Mouse (Mus musculus) cerebellum, postnatal 25 days (tissue): Measurements from ENCODE around the gene Ccr8.
"Not testable (repeated sequence)": the region's sequence is repeated elsewhere in the genome, so short reads cannot be mapped to it uniquely, and the experiment has no call there.

Source experiments
- DNase-seq, 2 experiments: peaks; one replicate each; pipeline ENCODE4 v3.0.0; 2021; ENCODE audit warnings: mixed read lengths in 2 of 2

The Ccr8 gene

DNA sequence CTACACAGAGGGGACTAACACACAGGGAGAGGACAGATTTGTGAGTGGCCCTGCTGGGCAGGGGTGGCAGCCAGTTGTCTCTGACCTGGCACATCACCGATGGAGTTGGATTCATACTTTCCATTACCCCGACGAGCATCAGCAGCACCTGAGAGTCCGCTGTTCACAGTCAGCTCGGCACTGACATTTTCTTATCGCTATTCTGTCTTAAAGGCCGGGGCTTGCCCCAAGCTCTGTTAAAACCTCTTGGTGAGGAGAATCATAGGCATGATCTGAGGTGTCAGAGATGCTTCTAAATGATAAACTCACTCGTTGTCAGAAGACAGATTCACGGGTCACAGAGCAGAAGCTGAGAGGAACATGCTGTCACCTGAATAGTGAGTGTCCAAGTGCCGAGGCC, 828 bp upstream of the Ccr8 start:
- DNase-seq = no peak

DNA sequence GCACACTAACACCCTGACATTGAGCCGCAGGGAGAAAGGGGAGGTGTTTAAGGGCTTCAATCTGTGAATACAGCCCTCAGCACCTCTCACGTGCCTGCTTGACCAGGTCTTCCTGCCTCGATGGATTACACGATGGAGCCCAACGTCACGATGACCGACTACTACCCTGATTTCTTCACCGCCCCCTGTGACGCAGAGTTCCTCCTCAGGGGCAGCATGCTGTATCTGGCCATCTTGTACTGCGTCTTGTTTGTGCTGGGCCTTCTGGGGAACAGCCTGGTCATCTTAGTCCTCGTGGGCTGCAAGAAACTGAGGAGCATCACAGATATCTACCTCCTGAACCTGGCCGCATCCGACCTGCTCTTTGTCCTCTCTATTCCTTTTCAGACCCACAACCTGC, 1.8 kb downstream of the Ccr8 start:
- DNase-seq = no peak

DNA sequence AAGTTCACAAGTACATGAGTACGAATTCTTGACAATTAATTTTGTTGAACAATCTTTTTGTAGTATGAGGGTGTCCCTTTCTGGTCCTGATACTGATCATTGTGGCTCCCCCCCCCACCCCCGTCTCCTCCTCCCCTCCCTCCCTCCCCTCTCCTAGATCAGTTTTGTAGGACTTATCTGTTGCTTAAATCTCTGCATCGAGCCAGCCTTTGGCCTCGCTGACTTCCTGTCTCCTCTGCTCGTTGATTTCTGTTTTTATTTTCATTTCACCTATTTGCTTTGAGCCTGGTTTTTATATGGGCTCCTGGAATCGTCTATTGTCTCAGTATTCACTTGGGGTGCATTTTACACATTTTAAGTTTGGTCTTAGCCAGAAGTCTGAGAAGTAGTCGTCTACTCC, 4.0 kb downstream of the Ccr8 start:
- DNase-seq = no peak

DNA sequence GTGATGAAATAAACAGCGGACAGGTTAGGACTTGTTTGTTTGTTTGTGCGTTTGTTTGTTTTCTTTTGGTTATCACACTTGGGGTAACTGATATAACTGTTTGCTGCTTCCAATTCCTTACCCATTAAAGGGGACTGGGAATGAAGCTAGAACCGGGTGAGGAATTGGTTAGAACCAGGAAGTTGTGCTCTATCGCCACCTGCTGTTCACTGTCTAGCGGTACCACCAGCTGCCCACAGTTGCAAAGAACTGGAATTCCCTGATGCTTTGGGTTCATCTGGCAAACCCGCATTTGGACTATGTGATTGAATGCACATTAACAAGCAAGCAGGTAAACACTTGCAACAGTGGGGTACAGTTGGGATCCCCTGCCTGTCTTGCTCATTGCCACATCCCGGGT, 6.8 kb downstream of the Ccr8 start:
- peak; percentile 71 to 82 for DNase-seq

DNA sequence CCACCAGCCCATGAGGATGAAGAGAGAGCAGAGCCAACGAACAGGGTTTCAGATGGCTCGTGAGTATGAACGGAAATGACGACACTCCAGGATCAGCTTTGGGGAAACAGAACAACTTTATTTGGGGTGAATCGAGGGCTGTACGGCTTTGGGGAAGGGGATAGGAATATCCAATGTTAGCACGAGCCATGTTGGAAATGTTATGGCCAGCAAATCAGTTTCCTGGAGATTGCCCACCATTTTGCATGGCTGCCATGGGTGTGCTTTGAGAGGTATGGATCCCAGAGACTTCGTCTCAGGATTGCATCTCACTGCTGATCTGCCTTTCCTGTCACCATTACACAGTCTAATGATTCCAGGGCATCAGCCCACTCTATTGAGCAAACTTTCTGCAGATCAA, 7.4 kb downstream of the Ccr8 start:
- DNase-seq = no peak

DNA sequence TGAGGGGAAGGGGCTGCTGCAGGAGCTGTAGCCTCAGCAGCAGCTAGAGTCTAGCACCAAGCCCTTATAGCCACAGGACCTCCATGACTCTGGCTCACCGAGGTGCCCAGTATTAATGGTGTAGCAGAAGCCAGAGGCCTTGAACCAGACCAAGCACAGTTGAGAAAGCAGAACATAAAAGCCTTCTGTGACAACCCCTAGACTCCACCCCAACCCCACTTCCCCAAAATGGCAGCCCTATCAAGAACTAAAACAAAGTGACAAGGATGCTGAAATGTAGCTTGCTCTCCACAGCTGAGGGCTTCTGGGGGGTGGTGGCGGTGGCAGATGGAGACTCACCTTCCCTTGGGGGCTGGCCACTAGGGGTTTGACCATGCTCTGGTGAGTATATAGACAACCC, 9.3 kb downstream of the Ccr8 start:
- no peak for DNase-seq

DNA sequence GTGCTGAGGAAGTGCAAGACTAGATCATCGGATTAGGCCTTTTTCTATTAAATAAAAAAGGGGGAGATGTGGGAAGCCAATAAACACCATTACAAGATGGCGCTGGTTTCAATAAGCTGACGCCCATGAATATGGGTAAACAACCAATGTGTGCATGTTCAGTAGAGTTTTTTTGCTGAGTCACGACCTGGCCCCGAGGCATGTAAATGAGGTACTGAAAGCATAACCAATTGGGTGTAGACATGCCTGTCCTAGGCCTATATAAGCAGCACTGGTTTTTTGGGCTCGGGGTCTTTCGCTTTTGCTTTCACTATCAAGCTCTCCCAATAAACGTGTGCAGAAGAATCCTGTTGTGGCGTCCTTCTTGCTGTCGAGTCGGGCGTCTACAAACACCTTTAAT, 17.0 kb downstream of the Ccr8 start:
- DNase-seq = not testable (repeated sequence)

DNA sequence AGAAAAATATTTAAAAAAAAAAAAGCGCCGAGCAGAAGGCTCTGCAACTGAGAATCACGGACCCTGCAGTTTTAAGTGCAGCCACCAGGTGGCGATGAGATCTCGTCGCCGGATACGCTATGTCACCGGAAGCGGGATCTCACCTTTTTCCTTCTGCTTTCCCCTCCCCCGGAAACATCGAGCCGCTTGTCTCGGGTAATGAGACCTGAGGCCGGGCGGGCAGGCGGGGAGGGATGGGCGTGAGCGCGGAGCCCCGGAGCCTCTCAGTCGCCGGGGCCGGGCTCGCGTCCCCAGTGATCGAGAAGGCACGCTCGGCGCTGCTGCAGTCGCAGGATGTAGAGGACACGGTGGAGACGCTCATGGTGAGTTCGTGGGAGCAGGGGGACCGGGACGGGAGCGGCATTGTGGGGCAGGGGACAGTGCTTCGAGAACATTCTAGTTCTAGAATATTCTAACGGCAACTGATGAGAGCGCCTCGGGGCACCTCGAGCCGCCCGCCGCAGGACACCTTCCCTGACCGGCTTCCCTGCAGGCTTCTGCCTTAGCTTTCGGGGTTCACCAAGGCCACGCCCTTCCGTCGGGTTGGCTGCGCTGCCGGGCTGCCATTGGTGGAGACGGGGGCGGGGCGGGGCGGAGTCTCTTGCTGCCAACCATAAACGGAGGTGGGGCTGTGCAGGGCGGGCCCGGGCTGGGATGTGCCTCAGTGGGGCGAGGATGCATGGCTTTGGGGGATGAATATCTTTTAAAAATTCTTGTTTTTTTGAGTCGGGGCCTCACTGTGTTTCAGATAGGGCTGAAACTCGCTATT, 18.5 kb downstream of the Ccr8 start, which contains the start of gene Slc25a38:
Gene Slc25a38, plus strand, starts transcription at position 164 of the 808 bp plus-strand sequence.
- DNase-seq = peak; percentile 96 to 99

DNA sequence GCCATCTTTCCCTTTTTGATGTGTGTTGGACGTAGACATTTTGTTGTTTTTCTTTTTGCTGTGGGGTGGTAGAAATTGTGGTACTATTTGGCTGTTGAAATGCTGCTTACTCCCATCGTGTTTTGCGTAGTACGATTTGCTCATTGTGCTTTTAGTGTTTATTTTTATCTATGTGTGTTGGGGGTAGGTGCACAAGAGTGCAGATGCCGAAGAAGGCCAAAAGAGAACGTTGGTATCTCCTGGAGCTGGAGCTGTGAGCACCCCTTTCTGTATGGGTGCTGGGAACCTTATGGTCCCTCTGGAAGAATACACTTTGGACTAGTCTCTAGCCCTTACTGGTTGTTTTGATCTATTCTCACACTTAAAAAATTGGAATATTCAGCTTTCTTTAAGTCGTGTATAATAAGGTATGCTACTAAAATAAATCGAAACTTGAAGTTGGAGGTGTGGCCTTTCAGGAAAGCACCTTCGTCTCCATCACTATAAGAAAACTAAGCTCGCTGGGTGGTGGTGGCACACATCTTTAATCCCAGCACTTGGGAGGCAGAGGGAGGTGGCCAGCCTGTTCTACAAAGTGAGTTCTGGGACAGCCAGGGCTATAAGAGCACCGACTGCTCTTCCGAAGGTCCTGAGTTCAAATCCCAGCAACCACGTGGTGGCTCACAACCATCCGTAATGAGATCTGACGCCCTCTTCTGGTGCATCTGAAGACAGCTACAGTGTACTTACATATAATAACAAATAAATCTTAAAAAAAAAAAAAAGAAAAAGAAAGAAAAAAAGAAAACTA, 19.4 kb downstream of the Ccr8 start:
- no peak for DNase-seq

DNA sequence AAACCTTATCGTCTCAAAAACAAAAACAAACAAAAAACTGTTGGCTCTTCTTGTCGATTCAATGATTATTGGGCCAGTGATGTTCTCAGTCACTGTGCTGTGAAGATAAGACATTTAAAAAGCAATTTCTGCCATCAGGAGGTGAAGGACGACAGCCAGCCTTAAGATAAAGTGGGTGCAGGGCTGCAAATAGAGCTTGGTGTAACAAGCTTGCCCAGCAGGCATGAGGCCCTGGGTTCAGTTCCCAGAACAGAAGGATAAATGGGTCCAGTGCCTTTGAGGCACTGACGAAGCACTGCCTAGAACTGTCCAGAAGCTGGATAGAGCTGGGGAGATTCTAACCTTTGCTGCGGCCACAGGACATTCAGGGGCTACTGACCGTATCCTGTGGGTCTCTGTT, 20.6 kb downstream of the Ccr8 start:
- DNase-seq = no peak

DNA sequence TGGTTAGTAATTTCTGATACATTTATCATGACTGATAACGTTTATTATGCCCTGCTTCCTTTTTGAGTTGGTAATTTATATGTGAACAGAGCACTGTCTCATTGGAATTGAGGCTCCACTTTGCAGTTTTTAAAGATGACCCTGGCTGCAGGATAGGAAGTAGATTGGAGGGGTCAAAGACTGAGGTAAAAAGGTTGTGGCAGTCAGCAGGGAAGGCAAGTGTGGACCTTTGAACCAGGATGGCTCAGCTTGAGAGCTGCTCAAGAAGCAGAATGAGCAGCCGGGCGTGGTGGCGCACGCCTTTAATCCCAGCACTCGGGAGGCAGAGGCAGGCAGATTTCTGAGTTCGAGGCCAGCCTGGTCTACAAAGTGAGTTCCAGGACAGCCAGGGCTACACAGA, 21.5 kb downstream of the Ccr8 start:
- no peak for DNase-seq

DNA sequence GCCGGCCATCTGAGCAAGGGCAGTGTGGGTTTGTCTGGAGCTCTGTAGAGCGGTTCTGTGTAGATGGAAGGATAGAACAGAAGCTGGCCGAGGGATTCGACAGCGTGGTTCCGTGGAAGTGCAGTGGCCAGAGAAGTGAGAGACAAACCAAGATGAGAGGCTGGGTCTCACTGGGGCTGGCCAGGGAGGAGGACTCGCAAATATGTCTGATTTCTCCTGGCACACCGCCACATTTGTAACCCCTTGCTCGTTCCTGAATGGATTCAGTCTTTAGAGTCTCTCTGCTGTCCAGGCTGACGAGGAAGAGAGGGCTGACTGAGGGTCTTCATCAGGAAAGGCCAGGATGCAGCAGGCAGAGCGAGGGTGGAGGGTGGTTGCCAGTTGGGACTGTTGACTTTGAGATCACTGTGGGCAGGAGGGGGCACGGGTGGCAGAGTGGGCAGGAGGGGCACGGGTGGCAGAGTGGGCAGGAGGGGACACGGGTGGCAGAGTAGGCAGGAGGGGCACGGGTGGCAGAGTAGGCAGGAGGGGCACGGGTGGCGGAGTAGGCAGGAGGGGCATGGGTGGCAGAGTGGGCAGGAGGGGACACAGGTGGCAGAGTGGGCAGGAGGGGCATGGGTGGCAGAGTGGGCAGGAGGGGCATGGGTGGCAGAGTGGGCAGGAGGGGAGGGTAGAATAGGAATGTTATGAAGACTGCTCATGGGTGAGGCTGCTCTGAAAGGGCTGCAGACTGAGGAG, 22.3 kb downstream of the Ccr8 start:
- DNase-seq = no peak

DNA sequence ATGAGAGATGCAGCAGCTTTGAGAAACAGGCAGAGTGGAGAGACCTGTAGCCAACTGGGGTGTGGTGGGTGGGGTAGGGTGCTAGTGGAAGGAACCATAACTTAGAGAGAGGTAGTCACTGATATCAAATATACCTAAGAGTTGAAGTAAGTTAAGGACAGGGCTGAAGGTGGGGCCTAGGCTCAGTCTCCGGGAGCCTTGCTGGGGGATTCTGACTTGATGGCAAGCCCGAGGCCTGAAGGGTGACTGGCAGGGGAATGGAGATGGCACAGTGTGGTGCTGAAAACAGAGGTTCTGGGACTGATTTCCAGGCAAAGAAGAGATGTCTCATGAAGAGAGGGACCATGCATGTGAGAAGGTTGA, 22.9 kb downstream of the Ccr8 start:
- DNase-seq = no peak

DNA sequence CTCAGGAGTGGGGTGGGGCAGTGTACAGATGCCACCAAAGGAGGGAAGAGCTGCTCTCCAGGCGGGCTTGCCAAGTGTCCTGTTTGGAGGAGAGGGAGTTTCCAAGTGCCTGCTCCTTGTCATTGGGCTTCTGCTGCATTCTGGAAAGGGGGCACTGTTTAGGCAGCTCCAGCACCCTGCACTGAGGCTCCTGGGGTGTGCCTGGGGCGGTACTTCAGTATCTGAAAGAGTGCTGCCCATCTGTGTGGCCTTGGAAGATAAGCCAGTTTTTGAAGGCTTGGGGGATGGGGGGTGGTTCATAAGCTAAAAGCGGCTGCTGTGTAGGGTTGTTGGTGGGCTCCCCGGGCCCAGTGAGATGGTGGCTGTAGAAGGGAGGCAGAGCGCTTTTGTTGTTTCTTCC, 23.7 kb downstream of the Ccr8 start:
- DNase-seq = no peak

DNA sequence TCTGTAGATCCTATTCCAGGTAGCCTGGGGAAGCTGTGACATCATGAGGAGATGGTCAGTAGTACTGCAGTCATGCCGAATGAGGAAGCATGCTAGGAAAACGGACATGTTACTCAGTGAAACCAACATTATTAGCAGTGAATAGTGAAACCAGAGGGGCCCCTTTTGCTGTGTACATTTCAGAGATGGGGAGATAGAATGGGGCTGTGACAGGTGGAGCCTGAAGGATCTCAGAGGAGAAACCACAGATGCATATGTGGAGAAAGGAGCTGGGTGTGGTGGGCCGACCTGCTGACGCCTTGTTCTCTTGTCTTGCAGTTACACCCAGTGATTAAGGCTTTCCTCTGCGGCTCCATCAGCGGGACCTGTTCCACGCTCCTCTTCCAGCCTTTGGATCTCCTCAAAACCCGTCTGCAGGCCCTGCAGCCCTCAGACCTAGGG, 24.3 kb downstream of the Ccr8 start:
- no peak for DNase-seq

DNA sequence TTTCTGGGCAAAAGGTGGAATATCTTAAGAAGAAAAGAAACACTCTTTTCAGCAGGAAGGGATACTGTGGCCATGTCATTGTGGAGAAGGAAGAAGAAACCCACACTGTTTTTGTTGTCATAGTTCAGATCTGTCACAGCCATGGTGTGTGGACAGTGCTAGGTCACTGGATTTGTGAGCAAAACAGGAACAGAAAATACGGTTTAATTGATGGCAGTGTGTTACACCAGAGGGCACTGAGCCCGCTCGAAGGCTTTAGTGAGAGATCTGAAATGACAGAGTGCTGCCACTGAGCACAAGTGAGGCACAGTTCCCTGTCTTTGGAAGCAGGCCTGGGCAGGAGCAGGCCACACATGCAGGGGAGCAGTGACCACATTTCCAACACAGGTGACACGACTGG, 26.3 kb downstream of the Ccr8 start:
- no peak for DNase-seq

DNA sequence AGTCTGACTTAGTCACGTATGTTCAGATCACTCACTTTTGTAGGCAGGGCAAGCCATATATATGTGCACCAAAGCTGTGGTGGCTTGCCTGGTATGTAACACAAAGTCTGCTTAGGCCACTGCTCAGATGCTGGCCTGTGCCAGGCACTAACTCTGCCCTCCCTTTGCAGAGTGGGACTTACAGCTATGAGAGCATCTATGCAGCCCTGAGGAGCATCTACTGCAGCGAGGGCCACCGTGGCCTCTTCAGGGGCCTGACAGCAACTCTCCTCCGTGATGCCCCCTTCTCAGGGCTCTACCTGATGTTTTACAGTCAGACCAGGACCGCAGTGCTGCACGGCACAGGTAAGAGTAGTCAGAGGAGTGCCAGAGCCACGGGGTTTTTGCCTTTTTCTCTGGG, 28.6 kb downstream of the Ccr8 start:
- DNase-seq = no peak

DNA sequence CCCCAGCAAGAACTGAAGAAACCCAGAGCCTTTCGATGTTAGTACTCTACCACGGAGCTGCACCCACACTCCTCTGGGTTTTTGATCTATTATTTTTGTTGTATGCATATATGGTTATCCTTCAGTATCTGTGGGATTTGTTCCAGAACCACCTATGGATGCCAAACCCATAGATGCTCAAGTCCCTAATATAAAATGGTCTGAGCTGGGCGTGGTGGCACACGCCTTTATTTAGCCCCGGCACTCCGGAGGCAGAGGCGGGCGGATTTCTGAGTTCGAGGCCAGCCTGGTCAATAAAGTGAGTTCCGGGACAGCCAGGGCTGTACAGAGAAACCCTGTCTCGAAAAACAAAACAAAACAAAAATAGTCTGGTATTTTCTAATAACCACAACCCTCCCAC, 35.0 kb downstream of the Ccr8 start:
- DNase-seq = no peak

DNA sequence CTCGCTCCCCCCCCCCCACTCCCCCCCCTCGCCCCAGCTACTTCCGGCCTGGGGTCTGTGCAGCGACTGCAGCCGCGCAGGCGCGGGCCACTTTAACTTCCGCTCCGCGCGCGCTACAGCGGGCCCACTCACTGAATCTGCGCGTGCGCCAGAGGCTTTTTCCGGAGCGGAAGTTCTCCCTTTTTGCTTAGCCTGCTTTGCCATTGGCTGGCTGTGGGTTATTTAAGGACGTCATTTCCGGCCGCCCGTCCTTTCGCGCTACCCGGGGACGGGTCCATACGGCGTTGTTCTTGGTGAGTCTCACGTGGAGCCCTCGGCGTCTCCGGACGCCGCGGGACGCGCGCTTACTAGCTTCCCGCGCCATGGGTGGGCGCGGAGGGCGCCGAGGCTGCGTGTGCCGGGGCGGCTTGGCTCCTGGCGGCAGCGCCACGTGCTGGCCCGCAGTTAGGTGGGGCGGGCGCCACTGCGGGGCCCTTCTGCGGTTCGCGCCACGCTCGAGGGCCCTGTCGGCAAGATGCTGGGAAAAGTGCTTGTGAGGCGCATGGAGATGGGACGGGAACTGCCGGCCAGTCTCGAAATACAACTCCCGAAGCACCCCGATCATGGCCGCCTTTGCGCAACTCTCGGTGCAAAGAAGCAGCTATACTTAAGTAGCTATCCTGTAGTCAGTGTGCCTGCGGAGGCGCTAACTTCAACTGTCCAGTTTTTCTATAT, 35.8 kb downstream of the Ccr8 start, which contains the start of gene Rpsa:
Gene Rpsa, plus strand, starts transcription at position 152 of the 714 bp plus-strand sequence.
- peak; percentile 97 to 98 for DNase-seq

DNA sequence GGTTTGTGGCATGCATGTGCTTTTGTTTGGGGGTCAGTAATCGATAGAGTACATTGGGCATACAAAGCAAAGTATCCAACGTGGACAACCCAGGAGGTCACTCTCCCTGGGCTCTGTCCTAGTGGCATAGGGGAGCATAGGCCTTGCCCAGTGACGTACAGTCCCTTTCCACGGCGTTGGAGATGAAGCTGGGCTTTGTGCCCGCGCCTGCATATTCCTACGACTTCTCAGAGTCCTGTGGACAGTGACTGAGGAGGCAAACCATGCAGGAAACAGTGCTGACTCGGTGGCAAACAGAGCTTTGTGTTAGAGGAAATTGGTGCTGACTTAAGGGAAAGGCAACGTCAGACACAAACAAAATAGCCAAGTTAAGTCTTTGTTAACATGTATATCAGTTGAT, 37.4 kb downstream of the Ccr8 start:
- no peak for DNase-seq

DNA sequence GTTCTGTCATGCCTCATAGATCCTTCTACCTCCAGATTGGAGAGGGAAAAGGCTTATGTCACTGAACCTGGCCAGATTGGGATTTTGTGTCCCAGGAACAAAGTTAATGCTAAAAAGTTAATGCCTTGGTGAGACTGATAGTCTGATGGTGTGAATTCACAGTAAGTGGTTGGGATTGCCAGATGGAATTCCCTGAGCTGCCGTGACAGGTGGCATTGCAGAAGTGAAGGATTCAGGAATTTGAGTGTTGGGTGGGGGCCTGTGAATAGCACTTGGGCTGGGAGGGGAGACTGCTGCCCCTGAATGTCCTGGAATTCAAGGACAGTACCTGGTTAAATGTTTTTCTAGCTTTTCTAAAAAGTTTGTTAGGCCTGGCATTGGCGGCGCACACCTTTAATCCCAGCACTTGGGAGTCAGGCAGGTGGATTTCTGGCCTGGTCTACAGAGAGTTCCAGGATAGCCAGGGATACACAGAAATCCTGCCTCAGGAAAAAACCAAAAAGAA, 39.9 kb downstream of the Ccr8 start:
- DNase-seq = no peak

DNA sequence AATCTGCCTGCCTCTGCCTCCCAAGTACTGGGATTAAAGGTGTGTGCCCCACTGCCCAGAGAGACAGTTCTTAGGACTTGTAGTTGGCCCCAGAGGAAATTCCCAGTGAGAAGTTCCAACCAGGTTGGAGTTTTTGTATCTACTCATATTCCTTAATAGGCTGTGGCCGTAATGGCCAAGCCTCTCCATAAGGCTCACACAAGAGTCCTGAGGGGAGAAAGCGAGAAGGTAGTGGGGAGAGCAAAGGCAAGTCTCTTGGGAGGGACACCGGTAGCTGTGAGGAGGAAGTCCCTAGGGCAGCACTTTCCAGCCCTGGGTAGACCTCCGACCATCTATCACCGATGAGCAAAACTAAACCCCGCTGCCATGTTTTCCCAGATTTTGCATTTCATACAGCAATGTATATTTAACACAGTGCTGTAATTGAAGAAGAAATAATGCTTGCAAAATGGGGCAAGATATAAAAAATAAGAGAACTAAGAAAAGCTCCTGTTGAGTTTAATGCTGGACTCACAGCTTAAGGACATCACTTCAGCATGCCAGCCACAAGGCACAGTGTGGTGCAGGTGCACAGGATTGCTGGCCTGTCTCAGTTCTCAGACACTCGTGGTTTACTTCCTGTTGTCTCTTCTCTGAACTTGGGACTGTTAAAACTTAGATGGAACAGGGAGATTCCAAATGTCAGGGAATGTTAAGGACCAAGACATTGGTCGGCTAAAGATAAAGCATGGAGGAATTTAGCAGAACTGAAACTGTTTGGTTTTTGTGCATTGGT, 41.3 kb downstream of the Ccr8 start:
- DNase-seq = no peak
